Mouse (Mus musculus): ENCODE data around the gene Cdc20b.

The Cdc20b gene

DNA sequence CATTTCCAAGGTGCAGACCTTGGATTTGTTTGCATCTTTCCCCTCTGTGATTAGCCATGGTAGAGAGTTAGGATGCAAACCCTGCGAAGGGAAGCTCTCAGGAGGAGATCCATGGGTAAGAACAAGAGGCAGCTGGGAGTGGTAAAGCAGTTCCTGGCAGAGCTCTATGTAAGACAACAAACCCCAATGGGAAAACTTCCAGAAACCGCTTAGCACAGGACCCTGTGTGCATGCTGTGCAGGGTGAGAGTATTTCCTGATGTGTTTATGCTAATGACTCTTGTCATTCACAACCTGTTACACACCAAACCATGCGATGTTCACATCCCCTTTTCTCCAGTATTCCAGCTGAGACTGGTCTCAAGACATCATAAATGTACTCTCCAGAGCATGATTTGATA lies 62.1 kb downstream of the Cdc20b start:
- DNase-seq (ENCODE audit: low read depth) = no peak

- no peak for DNase-seq (ENCODE audit: low read depth)
These were observed 63.5 kb downstream of the Cdc20b start for GRCm38 (mm10) chr13:113098406-113098805.

- no peak for DNase-seq (ENCODE audit: low read depth)
These were observed 66.0 kb downstream of the Cdc20b start, which contains the start of gene Gzma for GRCm38 (mm10) chr13:113100879-113101278. Gzma (minus strand) TSS chr13:113100981.

DNA sequence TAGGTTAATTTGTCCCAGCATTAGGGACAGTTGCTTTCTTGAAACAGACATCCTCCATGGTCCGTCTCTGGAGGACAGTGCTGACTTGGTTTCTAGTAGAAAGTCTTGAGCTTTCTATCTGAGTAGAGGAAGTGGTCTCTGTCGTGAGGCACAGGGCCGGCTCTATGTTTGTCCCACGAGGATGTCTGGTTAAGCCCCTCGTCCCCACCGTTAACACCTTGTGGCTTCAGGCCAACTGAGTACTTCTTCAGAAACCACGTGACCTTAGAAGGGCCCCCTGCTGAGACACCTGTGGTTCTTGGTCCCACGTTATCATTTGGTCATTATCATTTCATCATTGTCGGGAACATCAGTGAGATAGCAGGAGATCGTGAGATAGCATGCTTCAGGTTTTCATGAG lies 66.9 kb downstream of the Cdc20b start:
- no peak for DNase-seq (ENCODE audit: low read depth)

DNA sequence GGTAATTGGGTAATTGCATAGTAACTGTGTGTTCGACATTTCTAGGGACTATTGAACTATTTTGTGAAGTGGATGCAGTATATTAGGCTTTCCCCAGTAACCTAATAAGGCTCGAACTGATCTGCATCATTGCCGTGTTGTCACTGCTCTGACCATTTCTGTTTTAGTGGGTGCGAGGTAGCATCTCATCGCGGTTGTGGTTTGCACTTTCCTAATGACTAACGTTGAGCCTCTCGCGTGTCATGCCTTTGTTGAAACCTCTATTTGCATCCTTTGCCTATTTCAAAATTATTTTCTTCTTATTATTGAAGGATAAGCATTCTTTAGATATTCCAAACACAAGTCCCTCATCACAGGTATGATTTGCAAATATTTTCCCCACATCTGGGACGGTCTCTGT lies 69.8 kb downstream of the Cdc20b start:
- no peak for DNase-seq (ENCODE audit: low read depth)

GRCm38 (mm10) chr13:113118977-113119376 lies 84.1 kb downstream of the Cdc20b start:
- DNase-seq (ENCODE audit: low read depth) = no peak

GRCm38 (mm10) chr13:113120324-113121237 lies 85.7 kb downstream of the Cdc20b start:
- DNase-seq (ENCODE audit: low read depth) = no peak

- no peak for DNase-seq (ENCODE audit: low read depth)
These were observed 86.4 kb downstream of the Cdc20b start for GRCm38 (mm10) chr13:113121326-113121725.

- no peak for DNase-seq (ENCODE audit: low read depth)
These were observed 95.1 kb downstream of the Cdc20b start for GRCm38 (mm10) chr13:113129974-113130373.

DNA sequence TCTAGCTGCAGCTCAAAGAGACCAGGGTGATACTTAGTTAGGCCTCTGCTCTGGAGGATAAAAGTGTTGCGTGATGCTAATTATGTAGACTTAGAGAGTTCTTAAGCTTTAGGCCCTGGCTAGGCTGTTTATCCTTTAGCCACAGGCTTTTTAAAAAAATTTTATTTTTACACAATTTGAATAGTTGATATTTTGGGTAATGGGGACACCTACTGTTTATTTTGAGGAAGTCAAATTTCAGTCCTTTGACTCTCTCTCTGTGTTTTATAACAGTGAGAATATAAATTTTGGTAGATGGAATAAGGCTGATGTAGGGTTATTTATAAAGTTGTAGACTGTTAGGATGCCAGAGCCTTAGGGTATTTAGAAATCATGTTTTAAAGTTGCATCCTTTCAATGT lies 104.7 kb downstream of the Cdc20b start:
- no peak for DNase-seq (ENCODE audit: low read depth)

Measured in c-Kit-positive CD71-positive TER-119-negative erythroid progenitor cells, embryonic 14.5 days (primary cell).